Mouse (Mus musculus) heart, embryonic 16.5 days (tissue): ENCODE results near the gene Cdca5. TPM values are rescaled to one million over a fixed set of nuclear protein-coding genes. Genes with fewer than 3 reads are reported as not detected.
"Not testable (repeated sequence)": the region's sequence is repeated elsewhere in the genome, so short reads cannot be mapped to it uniquely, and the experiment has no call there.

ENCODE experiments used
- ATAC-seq: fragments of 200-750 bp; cut with Nextera tagmentation; replicated peaks from 2 replicates; pipeline ENCODE4 v1.8.0; 2017; ENCODE audit warnings: moderate number of reproducible peaks; ENCODE audit not compliant: insufficient read depth, low FRiP score; ENCODE audit errors: extremely low read depth
- H3K27ac ChIP-seq: fragments of 300-500 bp; sonication (generic); 2 replicates; pipeline ENCODE4 v1.5.1; 2014; ENCODE audit warnings: mild to moderate bottlenecking, low read length, control low read depth, moderate library complexity
- H3K27me3 ChIP-seq: fragments of 300-500 bp; sonication (generic); 2 replicates; pipeline ENCODE4 v1.6.1; 2014; ENCODE audit warnings: low read length, mixed read lengths; ENCODE audit not compliant: control insufficient read depth, insufficient read depth
- H3K36me3 ChIP-seq: fragments of 300-500 bp; sonication (generic); 2 replicates; pipeline ENCODE4 v1.6.1; 2014; ENCODE audit not compliant: control insufficient read depth, insufficient read depth
- H3K4me1 ChIP-seq: fragments of 300-500 bp; sonication (generic); 2 replicates; pipeline ENCODE4 v1.6.1; 2014; ENCODE audit warnings: low read length, mixed read lengths; ENCODE audit not compliant: control insufficient read depth, insufficient read depth
- H3K4me2 ChIP-seq: fragments of 300-500 bp; sonication (generic); 2 replicates; pipeline ENCODE4 v1.6.1; 2014; ENCODE audit warnings: low read depth, mild to moderate bottlenecking, control low read depth, low read length
- H3K4me3 ChIP-seq: fragments of 300-500 bp; sonication (generic); 2 replicates; pipeline ENCODE4 v1.5.1; 2014; ENCODE audit warnings: mild to moderate bottlenecking, control low read depth, low read length
- H3K9ac ChIP-seq: fragments of 300-500 bp; sonication (generic); 2 replicates; pipeline ENCODE4 v1.6.1; 2014; ENCODE audit warnings: low read length, control low read depth
- H3K9me3 ChIP-seq: fragments of 300-500 bp; sonication (generic); replicated peaks from 2 replicates; pipeline ENCODE4 v1.6.1; 2016; ENCODE audit warnings: low read length; ENCODE audit not compliant: control insufficient read depth
- WGBS: fragments of 180-500 bp; shearing (Covaris S2); extraction: QIAGEN DNeasy Blood & Tissue Kit; methylation state at CpG from one replicate; pipeline ENCODE4 v1.1.7; 2014; 5-methylcytosine and 5-hydroxymethylcytosine counted together
- polyA plus RNA-seq: library from polyadenylated mRNA; unstranded; fragments of >200 nt; fragmentation: Nextera tagmentation; extraction: Ambion mirVana; gene quantifications from 2 replicates; pipeline ENCODE4 v1.2.1, GENCODE M21; 2015

Cdca5 gene
- 26.9 and 28.1 TPM in 2 replicates for polyA plus RNA-seq

GRCm38 (mm10) chr19:6084478-6085248 is at the start of gene Cdca5, which contains the start of gene Zfpl1:
TSS of gene Cdca5 (plus strand) at chr19:6084983.
TSS of gene Zfpl1 (minus strand) at chr19:6084956.
- peak within 1 kb of the TSS; percentile 52 for H3K27ac ChIP-seq
- peaks cover 17% of the 10 kb centered on the region for H3K36me3 ChIP-seq
- no peaks in the 10 kb centered on the region for H3K9me3 ChIP-seq
- no peaks in the 10 kb centered on the region for H3K27me3 ChIP-seq
- peak; percentile 89 for ATAC-seq
- peak within 1 kb of the TSS; percentile 91 for H3K4me2 ChIP-seq
- peak within 1 kb of the TSS; percentile 80 for H3K9ac ChIP-seq
- under 1% methylated on average over 58 of the region's 58 CpGs for WGBS
- H3K4me3 ChIP-seq, result peak within 1 kb of the TSS; percentile 85
- H3K4me1 ChIP-seq, result peaks cover 14% of the 10 kb centered on the region

- Histone ChIP-seq H3K4me2 (no peak overlapping the region), H3K4me1 (no peaks in the 10 kb centered on the region), H3K4me3 (no peak overlapping the region), H3K27me3 (no peaks in the 10 kb centered on the region), H3K9ac (no peak overlapping the region), H3K36me3 (no peaks in the 10 kb centered on the region), H3K9me3 (no peaks in the 10 kb centered on the region), H3K27ac (no peak overlapping the region)
- WGBS, result 68% methylated on average over 9 of the region's 9 CpGs
- no peak for ATAC-seq
Measured at GRCm38 (mm10) chr19:6035966-6036585, 48.7 kb upstream of the Cdca5 start.

- no peaks in the 10 kb centered on the region for H3K36me3 ChIP-seq
- H3K4me1 ChIP-seq, result no peaks in the 10 kb centered on the region
- no peaks in the 10 kb centered on the region for H3K9me3 ChIP-seq
- H3K4me3 ChIP-seq, result no peak overlapping the region
- no peak for ATAC-seq
- H3K27ac ChIP-seq, result no peak overlapping the region
- H3K4me2 ChIP-seq, result no peak overlapping the region
- no peak overlapping the region for H3K9ac ChIP-seq
- H3K27me3 ChIP-seq, result no peaks in the 10 kb centered on the region
Measured at GRCm38 (mm10) chr19:6037695-6038094, 47.1 kb upstream of the Cdca5 start.

- 73% methylated on average over 7 of the region's 7 CpGs for WGBS
Measured at GRCm38 (mm10) chr19:6038326-6038725, 46.5 kb upstream of the Cdca5 start.

GRCm38 (mm10) chr19:6040002-6040401 is 44.8 kb upstream of the Cdca5 start:
- ATAC-seq, result no peak
- Histone ChIP-seq H3K4me2 (no peak overlapping the region), H3K36me3 (no peaks in the 10 kb centered on the region), H3K4me1 (peaks cover under 1% of the 10 kb centered on the region), H3K27me3 (no peaks in the 10 kb centered on the region), H3K27ac (no peak overlapping the region), H3K9ac (no peak overlapping the region), H3K9me3 (no peaks in the 10 kb centered on the region), H3K4me3 (no peak overlapping the region)

More at GRCm38 (mm10) chr19:6038326-6038725, 46.5 kb upstream of the Cdca5 start:
- no peak for ATAC-seq
- H3K36me3 ChIP-seq, result no peaks in the 10 kb centered on the region
- H3K4me1 ChIP-seq, result no peaks in the 10 kb centered on the region
- H3K27ac ChIP-seq, result no peak overlapping the region
- no peaks in the 10 kb centered on the region for H3K9me3 ChIP-seq
- no peak overlapping the region for H3K9ac ChIP-seq
- no peak overlapping the region for H3K4me3 ChIP-seq
- H3K27me3 ChIP-seq, result no peaks in the 10 kb centered on the region
- H3K4me2 ChIP-seq, result no peak overlapping the region

- H3K27ac ChIP-seq, result no peak overlapping the region; the same call in 1 of the 2 replicates
- 70% methylated on average over 9 of the region's 9 CpGs for WGBS
- no peak for ATAC-seq
- no peaks in the 10 kb centered on the region for H3K27me3 ChIP-seq
- no peaks in the 10 kb centered on the region for H3K9me3 ChIP-seq
- no peak overlapping the region for H3K4me3 ChIP-seq
- no peak overlapping the region for H3K9ac ChIP-seq
- no peak overlapping the region for H3K4me2 ChIP-seq
- H3K4me1 ChIP-seq, result peaks cover 7% of the 10 kb centered on the region
- H3K36me3 ChIP-seq, result no peaks in the 10 kb centered on the region
Measured at GRCm38 (mm10) chr19:6042293-6042692, 42.5 kb upstream of the Cdca5 start.

GRCm38 (mm10) chr19:6044102-6044501 is 40.7 kb upstream of the Cdca5 start:
- 51% methylated on average over 4 of the region's 4 CpGs for WGBS
- not testable (repeated sequence) for H3K9ac ChIP-seq, H3K27ac ChIP-seq, H3K9me3 ChIP-seq, ATAC-seq, H3K4me2 ChIP-seq, H3K27me3 ChIP-seq, H3K4me3 ChIP-seq, H3K36me3 ChIP-seq
- H3K4me1 ChIP-seq, result peaks cover 19% of the 10 kb centered on the region

GRCm38 (mm10) chr19:6045366-6046293 is 39.2 kb upstream of the Cdca5 start:
- Histone ChIP-seq H3K9ac (peak overlapping the region; percentile 87), H3K4me2 (peak overlapping the region; percentile 99), H3K9me3 (no peaks in the 10 kb centered on the region), H3K27ac (peak overlapping the region; percentile 99), H3K4me1 (peaks cover 19% of the 10 kb centered on the region), H3K4me3 (peak overlapping the region; percentile 83), H3K27me3 (no peaks in the 10 kb centered on the region), H3K36me3 (peaks cover 23% of the 10 kb centered on the region)
- WGBS, result 11% methylated on average over 20 of the region's 20 CpGs
- peak; percentile 42; the same call in 1 of the 2 replicates for ATAC-seq
